Mouse (Mus musculus) lung, adult 2 months (tissue): ENCODE data around the gene Clps. TPM values are rescaled to one million over a fixed set of nuclear protein-coding genes. Genes with fewer than 3 reads are reported as not detected.

Experiments used
- DNase-seq: peaks from one replicate; pipeline ENCODE4 v3.0.0; 2022
- H3K4me1 ChIP-seq: fragments of 200-500 bp; 2 replicates; pipeline ENCODE4 v1.6.1; 2011; ENCODE audit warnings: low read length; ENCODE audit not compliant: control insufficient read depth, insufficient read depth
- H3K4me3 ChIP-seq: fragments of 200-500 bp; replicated peaks from 2 replicates; pipeline ENCODE3; 2011; ENCODE audit warnings: low read depth, mild to moderate bottlenecking, control low read depth, low read length; ENCODE audit errors: extremely low read depth
- CTCF ChIP-seq: fragments of 200-500 bp; IDR thresholded peaks from 2 replicates; pipeline ENCODE4 v1.5.1; 2011; ENCODE audit warnings: mild to moderate bottlenecking, low read length, control low read depth; ENCODE audit not compliant: insufficient read depth
- POLR2A ChIP-seq: fragments of 200-500 bp; IDR thresholded peaks from 2 replicates; pipeline ENCODE4 v1.6.1; 2011; ENCODE audit warnings: low read depth, mild to moderate bottlenecking, control low read depth, low read length, borderline replicate concordance; ENCODE audit errors: extremely low read depth
- WGBS: fragments of 180-500 bp; shearing (Covaris S2); methylation state at CpG from one replicate; pipeline ENCODE4 v1.1.7; 2018; 5-methylcytosine and 5-hydroxymethylcytosine counted together
- polyA plus RNA-seq: library from polyadenylated mRNA; depleted of rRNA; stranded (reverse); fragments of >200 nt; gene quantifications from 2 replicates; pipeline ENCODE4 v1.2.3, GENCODE M21; 2012

The Clps gene
- polyA plus RNA-seq, 1 experiment: 1.8 TPM

DNA sequence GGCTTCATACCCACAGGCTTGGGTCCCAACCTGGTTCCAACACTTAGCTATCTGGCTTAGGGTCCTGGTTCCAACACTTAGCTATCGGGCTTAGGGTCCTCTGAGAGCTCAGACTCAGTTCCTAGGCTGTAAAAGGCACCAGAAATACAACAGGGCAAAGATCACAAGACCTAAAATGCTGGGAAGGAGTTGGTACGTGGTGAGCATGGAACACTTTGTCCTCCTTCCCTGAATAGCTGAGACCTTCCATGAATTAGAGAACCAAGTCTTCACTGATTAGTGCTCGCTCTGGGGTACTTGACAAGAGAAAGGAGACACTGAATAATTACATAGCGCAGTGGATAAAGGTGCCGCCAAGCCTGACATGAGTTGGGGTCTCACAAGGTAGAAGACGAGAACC, 38.6 kb downstream of the Clps start:
- DNase-seq: no peak
- TF ChIP-seq CTCF (no peak), POLR2A (no peak)
- Histone ChIP-seq H3K4me3 (no peak overlapping the region), H3K4me1 (peaks cover 15% of the 10 kb centered on the region)
- WGBS: 38% methylated on average over 6 of the region's 6 CpGs

DNA sequence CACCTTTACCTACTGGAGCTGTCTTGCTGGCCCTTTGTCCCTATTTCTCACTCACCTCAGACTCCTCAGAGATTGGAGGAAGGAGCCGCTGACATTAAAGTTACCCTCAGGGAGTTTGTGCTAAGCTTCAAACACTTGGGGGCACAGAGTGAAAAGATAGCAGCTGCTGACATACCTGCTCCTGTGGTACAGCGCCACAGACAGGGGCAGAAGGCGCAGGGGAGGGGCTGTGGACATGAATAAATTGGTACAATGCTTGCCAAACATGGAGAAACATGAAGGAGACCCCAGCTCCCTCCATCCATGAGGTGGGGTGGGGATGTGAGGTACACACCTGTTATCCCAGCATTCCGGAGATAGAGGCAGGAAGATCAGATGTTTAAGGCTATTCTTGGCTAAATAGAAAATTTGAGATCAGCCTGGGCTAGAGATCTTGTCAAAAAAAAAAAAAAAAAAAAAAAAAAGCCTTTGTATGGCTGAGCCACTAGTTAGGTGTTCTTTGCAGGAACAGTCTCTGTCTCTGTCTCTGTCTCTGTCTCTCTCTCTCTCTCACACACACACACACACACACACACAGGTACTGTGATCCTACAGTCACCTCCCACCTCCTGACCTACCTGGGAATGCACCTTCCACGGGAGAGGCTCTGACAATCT, 39.4 kb downstream of the Clps start:
- H3K4me1 ChIP-seq: peaks cover 15% of the 10 kb centered on the region
- TF ChIP-seq POLR2A: no peak
- no peak for TF ChIP-seq CTCF
- 72% methylated on average over 5 of the region's 5 CpGs for WGBS
- no peak for DNase-seq
- H3K4me3 ChIP-seq: no peak overlapping the region

DNA sequence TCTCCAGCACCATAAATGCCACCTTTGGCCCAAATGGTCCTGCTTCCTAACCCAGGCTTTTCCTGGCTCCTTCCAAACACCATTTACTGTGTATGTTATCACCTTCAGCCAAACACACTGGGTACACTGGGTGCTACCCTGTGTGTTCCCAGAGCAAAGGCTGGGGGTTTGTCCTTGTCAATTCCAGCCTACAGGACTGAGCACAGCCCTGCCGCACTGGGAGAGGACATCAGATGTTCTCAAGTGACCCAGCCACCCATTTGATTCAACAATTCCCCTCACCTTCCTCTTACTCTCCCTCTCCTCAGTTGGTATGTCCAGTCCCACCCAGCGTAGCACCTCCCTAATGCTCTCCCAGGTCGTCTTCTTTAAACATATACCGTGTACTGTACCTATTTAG, 40.0 kb downstream of the Clps start:
- TF ChIP-seq CTCF (no peak), POLR2A (no peak)
- Histone ChIP-seq H3K4me1 (peaks cover 19% of the 10 kb centered on the region), H3K4me3 (no peak overlapping the region)
- WGBS: 83% methylated on average over 4 of the region's 4 CpGs
- DNase-seq: no peak

GRCm38 (mm10) chr17:28519827-28520226, 40.7 kb downstream of the Clps start:
- WGBS: 77% methylated on average over 3 of the region's 3 CpGs
- H3K4me3 ChIP-seq: no peak overlapping the region

GRCm38 (mm10) chr17:28518615-28519071, 41.9 kb downstream of the Clps start:
- TF ChIP-seq POLR2A (no peak), CTCF (no peak)
- peaks cover 25% of the 10 kb centered on the region for H3K4me1 ChIP-seq
- peak overlapping the region; percentile 60 for H3K4me3 ChIP-seq
- WGBS: 23% methylated on average over 8 of the region's 8 CpGs
- DNase-seq: peak; percentile 46

More at GRCm38 (mm10) chr17:28519827-28520226, 40.7 kb downstream of the Clps start:
- no peak for TF ChIP-seq POLR2A
- TF ChIP-seq CTCF: peak; percentile 23; the same call in 1 of the 2 replicates
- no peak for DNase-seq
- H3K4me1 ChIP-seq: peaks cover 23% of the 10 kb centered on the region

- no peak for TF ChIP-seq CTCF
- peak; percentile 54 for TF ChIP-seq POLR2A
- H3K4me1 ChIP-seq: peaks cover 23% of the 10 kb centered on the region
- peak; percentile 87 for DNase-seq
Measured at GRCm38 (mm10) chr17:28517956-28518614, 42.5 kb downstream of the Clps start.

GRCm38 (mm10) chr17:28517441-28517955, 43.1 kb downstream of the Clps start, which contains the start of gene Fkbp5:
TSS of gene Fkbp5 (minus strand) at chr17:28517527.
- no peak for DNase-seq
- TF ChIP-seq POLR2A (peak; percentile 35; the same call in 1 of the 2 replicates), CTCF (no peak)
- WGBS: 14% methylated on average over 16 of the region's 16 CpGs

More at GRCm38 (mm10) chr17:28517956-28518614, 42.5 kb downstream of the Clps start:
- whole genome bisulfite sequencing: 1% methylated on average over 46 of the region's 46 CpGs
- peak overlapping the region; percentile 60 for H3K4me3 ChIP-seq

GRCm38 (mm10) chr17:28516881-28517280, 43.7 kb downstream of the Clps start:
- WGBS: 71% methylated on average over 4 of the region's 4 CpGs
- DNase-seq: no peak
- Histone ChIP-seq H3K4me1 (peaks cover 22% of the 10 kb centered on the region), H3K4me3 (peak overlapping the region; percentile 4)
- TF ChIP-seq POLR2A (peak; percentile 18; the same call in 1 of the 2 replicates), CTCF (no peak)

More at GRCm38 (mm10) chr17:28517441-28517955, 43.1 kb downstream of the Clps start, which contains the start of gene Fkbp5:
- peak within 1 kb of the TSS; percentile 60 for H3K4me3 ChIP-seq
- H3K4me1 ChIP-seq: peaks cover 23% of the 10 kb centered on the region
